Mouse (Mus musculus) erythroblast, embryonic 14.5 days (primary cell): ENCODE results near the gene Pom121.

Source experiments
- GATA1 ChIP-seq: IDR thresholded peaks from 2 replicates; pipeline ENCODE4 v1.6.1; 2012; ENCODE audit warnings: low read length, inconsistent platforms, mixed read lengths
- TAL1 ChIP-seq: IDR thresholded peaks from 3 replicates; pipeline ENCODE4 v1.6.1; 2012; ENCODE audit warnings: low read length, inconsistent platforms, mixed read lengths

- TF ChIP-seq TAL1: no peak
- no peak for TF ChIP-seq GATA1
Observed at GRCm38 (mm10) chr5:135353564-135353963, 40.8 kb downstream of the Pom121 start.
